Mouse (Mus musculus) embryonic fibroblast, embryonic 13.5 days (primary cell): ENCODE results near the gene Fitm1. TPM values are rescaled to one million over a fixed set of nuclear protein-coding genes. Genes with fewer than 3 reads are reported as not detected.

ENCODE experiments used
- H3K27ac ChIP-seq: 2 replicates; pipeline ENCODE4 v1.5.1; 2012; ENCODE audit warnings: low read length, control low read depth, inconsistent platforms; ENCODE audit not compliant: insufficient read depth
- H3K4me1 ChIP-seq: 2 replicates; pipeline ENCODE4 v1.6.1; 2011; ENCODE audit warnings: low read length; ENCODE audit not compliant: control insufficient read depth, insufficient read depth
- H3K4me3 ChIP-seq: 2 replicates; pipeline ENCODE4 v1.5.1; 2011; ENCODE audit warnings: mild to moderate bottlenecking, control low read depth, low read length; ENCODE audit not compliant: insufficient read depth
- CTCF ChIP-seq: IDR thresholded peaks from 2 replicates; pipeline ENCODE4 v1.5.1; 2011; ENCODE audit warnings: mild to moderate bottlenecking, control low read depth, low read length, moderate library complexity, borderline replicate concordance; ENCODE audit not compliant: insufficient read depth
- POLR2A ChIP-seq: IDR thresholded peaks from 2 replicates; pipeline ENCODE4 v1.6.1; 2011; ENCODE audit warnings: low read depth, mild to moderate bottlenecking, control low read depth, low read length, moderate library complexity
- polyA plus RNA-seq: library from polyadenylated mRNA; stranded (reverse); fragments of >200 nt; gene quantifications from 2 replicates; pipeline ENCODE4 v1.2.4, GENCODE M21; 2011; ENCODE audit warnings: low read depth; ENCODE audit not compliant: missing spikeins, insufficient read length

The Fitm1 gene
- polyA plus RNA-seq, 1 experiment: not detected

GRCm38 (mm10) chr14:55563249-55563648, 12.2 kb upstream of the Fitm1 start:
- TF ChIP-seq POLR2A (no peak), CTCF (no peak)
- H3K4me1 ChIP-seq: peaks cover 3% of the 10 kb centered on the region; the same call in 1 of the 2 replicates
- H3K27ac ChIP-seq: no peak overlapping the region
- no peak overlapping the region for H3K4me3 ChIP-seq

- Histone ChIP-seq H3K4me3 (no peak overlapping the region), H3K4me1 (peaks cover 3% of the 10 kb centered on the region; the same call in 1 of the 2 replicates), H3K27ac (no peak overlapping the region)
- TF ChIP-seq CTCF: no peak
- no peak for TF ChIP-seq POLR2A
These were observed 9.7 kb upstream of the Fitm1 start for GRCm38 (mm10) chr14:55565748-55566147.

- Histone ChIP-seq H3K4me1 (no peaks in the 10 kb centered on the region), H3K4me3 (no peak overlapping the region), H3K27ac (no peak overlapping the region)
- TF ChIP-seq CTCF (no peak), POLR2A (no peak)
These were observed 7.9 kb upstream of the Fitm1 start for GRCm38 (mm10) chr14:55567496-55567895.

- Histone ChIP-seq H3K4me3 (no peak overlapping the region), H3K27ac (no peak overlapping the region)
- TF ChIP-seq POLR2A: no peak
- no peak for TF ChIP-seq CTCF
These were observed 4.8 kb upstream of the Fitm1 start for GRCm38 (mm10) chr14:55570588-55570987.

GRCm38 (mm10) chr14:55571760-55572159, 3.7 kb upstream of the Fitm1 start:
- H3K4me1 ChIP-seq: no peaks in the 10 kb centered on the region
- no peak overlapping the region for H3K27ac ChIP-seq
- H3K4me3 ChIP-seq: no peak overlapping the region
- TF ChIP-seq POLR2A (no peak), CTCF (no peak)

More at GRCm38 (mm10) chr14:55570588-55570987, 4.8 kb upstream of the Fitm1 start:
- H3K4me1 ChIP-seq: no peaks in the 10 kb centered on the region

GRCm38 (mm10) chr14:55575711-55576110, 294 bp downstream of the Fitm1 start:
- Histone ChIP-seq H3K4me3 (no peak overlapping the region), H3K27ac (no peak overlapping the region), H3K4me1 (no peaks in the 10 kb centered on the region)
- no peak for TF ChIP-seq CTCF
- TF ChIP-seq POLR2A: no peak

- no peak overlapping the region for H3K4me3 ChIP-seq
- TF ChIP-seq POLR2A (no peak), CTCF (no peak)
- H3K27ac ChIP-seq: no peak overlapping the region
- no peaks in the 10 kb centered on the region for H3K4me1 ChIP-seq
These were observed 959 bp downstream of the Fitm1 start for GRCm38 (mm10) chr14:55576376-55576775.

- TF ChIP-seq POLR2A: peak; percentile 73
- TF ChIP-seq CTCF: no peak
- Histone ChIP-seq H3K27ac (peak within 1 kb of the TSS; percentile 30; the same call in 1 of the 2 replicates), H3K4me3 (peak within 1 kb of the TSS; percentile 82), H3K4me1 (no peaks in the 10 kb centered on the region)
These were observed 2.7 kb downstream of the Fitm1 start, which contains the start of gene Psme1 for GRCm38 (mm10) chr14:55577871-55578667. TSS of gene Psme1 (plus strand) at chr14:55578123.

GRCm38 (mm10) chr14:55578668-55579269, 3.4 kb downstream of the Fitm1 start:
- no peak for TF ChIP-seq POLR2A
- TF ChIP-seq CTCF: no peak
- Histone ChIP-seq H3K27ac (no peak overlapping the region), H3K4me1 (no peaks in the 10 kb centered on the region), H3K4me3 (peak overlapping the region; percentile 82)
